Mouse (Mus musculus) heart, embryonic 13.5 days (tissue): ENCODE measurements around the gene Rflnb. TPM values are rescaled to one million over a fixed set of nuclear protein-coding genes. Genes with fewer than 3 reads are reported as not detected.
"Not testable (repeated sequence)": the region's sequence is repeated elsewhere in the genome, so short reads cannot be mapped to it uniquely, and the experiment has no call there.

Experiments used
- ATAC-seq: fragments of 200-750 bp; cut with Nextera tagmentation; 2 replicates; pipeline ENCODE4 v1.8.0; 2017; ENCODE audit warnings: moderate TSS enrichment; ENCODE audit not compliant: insufficient number of reproducible peaks, low FRiP score, low TSS enrichment; ENCODE audit errors: extremely low read depth
- H3K27ac ChIP-seq: fragments of 300-500 bp; sonication (generic); replicated peaks from 2 replicates; pipeline ENCODE4 v1.5.1; 2015; ENCODE audit warnings: moderate library complexity, mild to moderate bottlenecking, inconsistent platforms
- H3K27me3 ChIP-seq: fragments of 300-500 bp; sonication (generic); replicated peaks from 2 replicates; pipeline ENCODE4 v1.6.1; 2015; ENCODE audit warnings: mild to moderate bottlenecking, inconsistent platforms
- H3K36me3 ChIP-seq: fragments of 300-500 bp; sonication (generic); 2 replicates; pipeline ENCODE4 v1.6.1; 2015; ENCODE audit warnings: mild to moderate bottlenecking, inconsistent platforms
- H3K4me1 ChIP-seq: fragments of 300-500 bp; sonication (generic); 2 replicates; pipeline ENCODE4 v1.6.1; 2015; ENCODE audit warnings: inconsistent platforms
- H3K4me2 ChIP-seq: fragments of 300-500 bp; sonication (generic); 2 replicates; pipeline ENCODE4 v1.6.1; 2015; ENCODE audit warnings: inconsistent platforms, mild to moderate bottlenecking, moderate library complexity
- H3K4me3 ChIP-seq: fragments of 300-500 bp; sonication (generic); 2 replicates; pipeline ENCODE4 v1.5.1; 2015; ENCODE audit warnings: moderate library complexity, mild to moderate bottlenecking, inconsistent platforms
- H3K9ac ChIP-seq: fragments of 300-500 bp; sonication (generic); 2 replicates; pipeline ENCODE4 v1.6.1; 2015; ENCODE audit warnings: inconsistent platforms, mild to moderate bottlenecking, moderate library complexity
- H3K9me3 ChIP-seq: fragments of 300-500 bp; sonication (generic); 2 replicates; pipeline ENCODE4 v1.6.1; 2016; ENCODE audit warnings: inconsistent platforms
- WGBS: fragments of 180-500 bp; shearing (Covaris S2); methylation state at CpG from one replicate; pipeline ENCODE4 v1.1.7; 2015; ENCODE audit warnings: mixed read lengths; 5-methylcytosine and 5-hydroxymethylcytosine counted together
- polyA plus RNA-seq: library from polyadenylated mRNA; unstranded; fragments of >200 nt; fragmentation: Nextera tagmentation; extraction: Ambion mirVana; gene quantifications from 2 replicates; pipeline ENCODE4 v1.2.1, GENCODE M21; 2015

Gene Rflnb
- polyA plus RNA-seq, 1 experiment from 2014 or later: 10.7 TPM

DNA sequence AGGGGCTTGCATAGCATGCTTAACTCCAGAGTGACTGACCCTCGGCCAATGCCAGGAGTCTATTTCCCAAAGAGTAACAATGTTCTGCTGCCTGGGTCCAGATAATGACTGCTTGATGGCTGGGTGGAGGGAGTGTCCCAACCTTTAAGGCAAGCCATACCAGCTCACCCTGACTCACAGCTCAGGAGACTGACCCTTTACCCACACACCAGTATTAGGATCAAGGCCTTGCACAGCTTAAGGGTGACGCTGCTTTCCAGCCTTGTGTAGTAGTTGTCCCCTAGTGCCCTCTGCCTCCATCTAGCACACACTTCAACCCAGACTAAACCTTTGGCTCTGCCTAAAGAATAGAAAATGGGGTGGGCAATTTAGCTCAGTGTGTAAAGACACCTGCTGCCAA lies 19.4 kb downstream of the Rflnb start:
- Histone ChIP-seq H3K4me2 (no peak overlapping the region), H3K4me1 (no peaks in the 10 kb centered on the region), H3K36me3 (no peaks in the 10 kb centered on the region), H3K27me3 (0 out of 2 replicates have a peak, but pooled peaks cover 3% of the 10 kb centered on the region), H3K9ac (no peak overlapping the region), H3K27ac (no peak overlapping the region), H3K4me3 (no peak overlapping the region), H3K9me3 (no peaks in the 10 kb centered on the region)
- no peak for ATAC-seq
- 88% methylated on average over 2 of the region's 2 CpGs for WGBS

GRCm38 (mm10) chr11:76004276-76004675 lies 23.3 kb downstream of the Rflnb start:
- H3K27ac ChIP-seq, H3K9me3 ChIP-seq, H3K4me3 ChIP-seq, H3K9ac ChIP-seq, H3K36me3 ChIP-seq, H3K4me1 ChIP-seq, H3K4me2 ChIP-seq, ATAC-seq: not testable (repeated sequence)
- peaks cover 25% of the 10 kb centered on the region for H3K27me3 ChIP-seq
- WGBS: 88% methylated on average over 7 of the region's 7 CpGs

GRCm38 (mm10) chr11:76001237-76001878 lies 26.2 kb downstream of the Rflnb start:
- 36% methylated on average over 3 of the region's 3 CpGs for WGBS
- Histone ChIP-seq H3K9ac (no peak overlapping the region), H3K4me2 (no peak overlapping the region), H3K27ac (no peak overlapping the region), H3K4me1 (peaks cover 5% of the 10 kb centered on the region), H3K27me3 (peaks cover 36% of the 10 kb centered on the region), H3K4me3 (no peak overlapping the region), H3K36me3 (no peaks in the 10 kb centered on the region), H3K9me3 (no peaks in the 10 kb centered on the region)
- ATAC-seq: no peak

DNA sequence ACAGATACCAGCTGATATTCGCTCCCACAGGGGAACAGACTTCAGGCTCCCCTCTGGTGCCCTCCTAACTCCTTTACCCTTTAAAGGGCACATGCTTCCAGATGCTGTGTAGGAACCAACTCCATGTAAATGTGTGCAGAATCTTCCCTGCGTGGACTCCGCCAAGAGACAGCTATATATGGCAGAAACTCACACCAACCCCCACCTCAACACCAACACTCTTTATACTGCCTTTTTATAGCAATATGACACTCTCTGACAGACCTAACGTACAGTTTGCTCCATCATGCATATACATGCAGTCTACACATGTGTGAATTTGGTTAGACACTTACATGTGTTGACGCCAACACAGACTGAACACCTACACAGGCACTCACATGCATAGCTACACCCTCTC lies 26.9 kb downstream of the Rflnb start:
- Histone ChIP-seq H3K4me2 (no peak overlapping the region), H3K9me3 (no peaks in the 10 kb centered on the region), H3K27ac (no peak overlapping the region), H3K4me3 (no peak overlapping the region), H3K27me3 (peaks cover 36% of the 10 kb centered on the region), H3K36me3 (no peaks in the 10 kb centered on the region), H3K4me1 (peaks cover 5% of the 10 kb centered on the region), H3K9ac (no peak overlapping the region)
- ATAC-seq: no peak
- WGBS: 74% methylated on average over 5 of the region's 5 CpGs

DNA sequence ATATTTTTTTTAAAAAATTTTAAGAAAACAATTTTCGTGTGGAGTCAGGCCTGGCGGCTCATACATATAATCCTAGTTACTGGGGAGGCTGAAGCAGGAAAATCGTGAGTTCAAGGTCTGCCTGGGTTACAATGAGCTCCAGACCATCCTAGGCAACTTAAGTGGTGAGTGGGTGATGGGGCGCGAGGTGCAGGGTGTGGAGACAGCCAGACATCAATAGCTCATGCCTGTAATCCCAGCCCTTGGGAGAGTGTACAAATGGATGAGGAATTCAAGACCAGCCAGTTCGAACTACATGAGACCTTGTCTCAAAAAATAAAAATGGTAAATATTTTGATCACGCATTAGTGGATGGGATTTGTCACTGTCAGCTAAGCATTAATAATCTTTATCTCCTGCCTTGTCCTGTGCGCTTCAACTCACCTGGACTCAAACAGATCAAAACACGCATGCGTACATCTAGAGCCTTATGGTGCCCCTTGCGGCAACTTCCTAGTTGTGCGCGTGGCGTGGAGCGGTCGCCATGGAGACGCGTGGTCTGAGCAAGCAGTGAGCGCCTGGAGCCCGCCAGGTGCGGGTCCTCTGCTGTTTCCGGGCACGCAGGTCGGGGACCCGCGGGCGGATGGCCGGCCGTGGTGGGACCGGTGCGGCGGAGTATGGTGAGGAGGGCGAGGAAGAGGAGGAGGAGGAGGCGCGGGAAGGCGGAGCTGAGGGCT lies 28.0 kb downstream of the Rflnb start, which contains the start of gene 1700016K19Rik:
TSS of gene 1700016K19Rik (plus strand) at position 473 of the 716 bp plus-strand sequence.
- Histone ChIP-seq H3K9me3 (no peaks in the 10 kb centered on the region), H3K36me3 (no peaks in the 10 kb centered on the region), H3K4me1 (peaks cover 5% of the 10 kb centered on the region), H3K4me3 (peak within 1 kb of the TSS; percentile 60), H3K27ac (no peak within 1 kb of the TSS), H3K27me3 (peaks cover 36% of the 10 kb centered on the region), H3K4me2 (peak within 1 kb of the TSS; percentile 78), H3K9ac (peak within 1 kb of the TSS; percentile 68)
- peak; percentile 25; the same call in 1 of the 2 replicates for ATAC-seq
- WGBS: 11% methylated on average over 35 of the region's 36 CpGs

DNA sequence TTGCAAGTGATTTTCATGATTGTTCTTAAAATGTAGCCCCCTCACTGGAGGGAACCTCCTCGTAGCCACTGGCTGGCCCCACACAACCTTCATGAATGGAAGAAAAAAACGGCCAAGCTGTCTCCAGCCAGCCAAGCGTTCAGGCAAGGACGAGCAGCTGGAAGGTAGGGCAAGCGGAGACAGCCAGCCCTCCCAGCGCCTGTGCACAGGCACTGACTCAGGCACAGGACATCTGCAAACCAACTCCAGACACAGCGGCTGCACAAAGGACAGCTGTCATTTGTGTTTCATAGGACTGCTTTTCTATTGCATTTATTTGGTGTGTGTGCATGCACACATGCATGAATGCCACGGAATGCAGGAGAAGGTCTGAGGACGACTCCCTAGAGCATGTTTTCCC lies 33.2 kb downstream of the Rflnb start:
- H3K9ac ChIP-seq: no peak overlapping the region
- no peak overlapping the region for H3K4me2 ChIP-seq
- peaks cover under 1% of the 10 kb centered on the region for H3K4me1 ChIP-seq
- no peak overlapping the region for H3K27ac ChIP-seq
- no peaks in the 10 kb centered on the region for H3K9me3 ChIP-seq
- H3K36me3 ChIP-seq: no peaks in the 10 kb centered on the region
- peaks cover 12% of the 10 kb centered on the region for H3K27me3 ChIP-seq
- no peak for ATAC-seq
- WGBS: 46% methylated on average over 9 of the region's 9 CpGs
- H3K4me3 ChIP-seq: no peak overlapping the region

DNA sequence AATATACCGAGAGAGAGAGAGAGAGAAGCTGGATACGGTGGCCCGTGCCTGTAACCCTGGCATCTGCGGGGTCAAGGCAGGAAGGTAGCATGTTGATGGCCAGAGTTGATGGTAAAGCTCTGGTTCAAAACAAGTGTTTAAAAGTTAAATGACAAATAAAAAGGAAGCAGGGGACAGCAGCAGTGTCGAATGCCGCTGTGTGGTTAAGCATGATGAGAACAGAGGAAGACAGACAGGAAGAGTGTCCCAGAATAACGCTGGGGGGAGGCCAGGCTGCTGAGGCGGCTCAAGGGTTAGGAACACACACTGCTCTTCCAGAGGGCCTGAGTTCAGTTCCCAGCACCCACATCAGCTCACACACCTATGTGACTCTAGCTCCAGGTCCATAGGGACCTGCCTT lies 35.1 kb downstream of the Rflnb start:
- Histone ChIP-seq H3K9me3 (no peaks in the 10 kb centered on the region), H3K4me1 (no peaks in the 10 kb centered on the region), H3K4me2 (no peak overlapping the region), H3K27me3 (no peaks in the 10 kb centered on the region; the same call in 1 of the 2 replicates), H3K27ac (no peak overlapping the region), H3K9ac (no peak overlapping the region), H3K4me3 (no peak overlapping the region), H3K36me3 (no peaks in the 10 kb centered on the region)
- ATAC-seq: no peak
- 76% methylated on average over 8 of the region's 8 CpGs for WGBS

GRCm38 (mm10) chr11:75991911-75992310 lies 35.7 kb downstream of the Rflnb start:
- H3K27ac ChIP-seq: no peak overlapping the region
- 79% methylated on average over 8 of the region's 8 CpGs for WGBS
- no peak overlapping the region for H3K4me3 ChIP-seq

DNA sequence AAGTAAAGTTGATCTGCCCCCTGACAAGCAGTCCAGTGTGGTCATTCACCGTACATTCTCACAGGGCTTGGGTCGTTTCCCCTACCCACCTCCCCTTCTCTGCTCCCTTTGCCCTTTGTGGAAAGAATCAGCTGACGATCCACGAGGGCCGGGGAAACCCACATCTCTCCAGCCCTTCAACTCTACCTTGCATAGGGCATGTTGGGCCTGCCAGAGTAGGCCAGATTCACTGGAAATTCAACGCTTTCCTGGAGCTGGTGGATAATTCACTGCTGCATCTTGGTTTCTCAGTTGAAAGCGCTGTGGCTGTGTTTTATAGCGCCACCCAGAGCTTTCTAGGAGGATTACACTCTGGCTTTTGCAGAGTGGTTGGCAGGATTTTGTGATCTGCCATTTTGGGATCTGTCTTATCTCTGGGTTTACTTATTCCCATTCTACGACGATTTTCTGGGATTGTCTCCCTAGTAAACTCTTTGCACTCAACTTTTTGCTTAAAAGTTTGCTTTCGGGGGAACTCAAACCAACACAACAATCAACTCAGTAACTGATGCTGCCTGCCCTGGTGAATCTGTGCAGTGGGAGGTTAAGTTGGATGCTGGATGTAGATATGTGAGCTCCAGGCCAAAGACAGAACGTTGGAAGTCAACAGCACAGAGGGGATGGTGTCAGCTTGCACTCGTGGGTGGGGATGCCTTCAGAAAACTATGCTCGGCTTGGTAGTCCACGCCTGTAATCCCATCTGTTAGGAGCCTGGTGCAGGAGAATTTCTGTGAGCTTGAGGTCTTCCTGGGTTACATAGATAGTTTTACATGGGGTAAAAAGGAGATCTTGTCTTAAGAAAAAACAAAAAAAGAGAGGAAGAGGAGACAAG lies 36.4 kb downstream of the Rflnb start:
- H3K36me3 ChIP-seq: no peaks in the 10 kb centered on the region
- no peak overlapping the region for H3K4me3 ChIP-seq
- H3K9me3 ChIP-seq: no peaks in the 10 kb centered on the region
- 70% methylated on average over 15 of the region's 15 CpGs for WGBS
- no peak overlapping the region for H3K27ac ChIP-seq
- no peak for ATAC-seq
- H3K9ac ChIP-seq: no peak overlapping the region
- H3K4me1 ChIP-seq: no peaks in the 10 kb centered on the region
- no peaks in the 10 kb centered on the region; the same call in 1 of the 2 replicates for H3K27me3 ChIP-seq
- no peak overlapping the region for H3K4me2 ChIP-seq

More at GRCm38 (mm10) chr11:75991911-75992310, 35.7 kb downstream of the Rflnb start:
- no peaks in the 10 kb centered on the region for H3K36me3 ChIP-seq
- no peak overlapping the region for H3K9ac ChIP-seq
- H3K27me3 ChIP-seq: no peaks in the 10 kb centered on the region; the same call in 1 of the 2 replicates
- H3K4me1 ChIP-seq: no peaks in the 10 kb centered on the region
- no peaks in the 10 kb centered on the region for H3K9me3 ChIP-seq
- ATAC-seq: no peak
- no peak overlapping the region for H3K4me2 ChIP-seq

DNA sequence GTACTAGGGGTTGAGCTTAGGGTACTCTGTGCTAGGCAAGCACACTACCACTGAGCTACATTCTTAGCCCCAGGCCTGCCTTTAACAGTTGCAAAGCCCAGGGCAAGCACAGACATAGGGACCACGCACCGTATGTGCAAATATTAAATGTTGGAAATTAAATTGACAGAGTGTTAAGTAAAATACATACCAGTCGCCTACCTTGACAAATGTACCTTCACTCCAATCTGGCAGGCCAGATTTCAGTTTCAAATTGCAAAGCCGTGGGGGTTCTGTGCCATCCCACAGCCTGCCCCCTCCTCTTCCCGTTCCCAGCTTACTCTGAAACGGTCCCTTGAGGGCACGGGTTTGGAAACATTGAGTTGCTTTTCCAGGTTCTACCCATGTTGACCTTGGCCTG lies 41.6 kb downstream of the Rflnb start:
- H3K4me3 ChIP-seq: no peak overlapping the region
- H3K27ac ChIP-seq: no peak overlapping the region
- no peaks in the 10 kb centered on the region for H3K9me3 ChIP-seq
- H3K9ac ChIP-seq: no peak overlapping the region
- no peaks in the 10 kb centered on the region for H3K4me1 ChIP-seq
- WGBS: 66% methylated on average over 7 of the region's 7 CpGs
- H3K4me2 ChIP-seq: no peak overlapping the region
- no peak for ATAC-seq
- no peaks in the 10 kb centered on the region for H3K36me3 ChIP-seq
- no peaks in the 10 kb centered on the region; the same call in 1 of the 2 replicates for H3K27me3 ChIP-seq

DNA sequence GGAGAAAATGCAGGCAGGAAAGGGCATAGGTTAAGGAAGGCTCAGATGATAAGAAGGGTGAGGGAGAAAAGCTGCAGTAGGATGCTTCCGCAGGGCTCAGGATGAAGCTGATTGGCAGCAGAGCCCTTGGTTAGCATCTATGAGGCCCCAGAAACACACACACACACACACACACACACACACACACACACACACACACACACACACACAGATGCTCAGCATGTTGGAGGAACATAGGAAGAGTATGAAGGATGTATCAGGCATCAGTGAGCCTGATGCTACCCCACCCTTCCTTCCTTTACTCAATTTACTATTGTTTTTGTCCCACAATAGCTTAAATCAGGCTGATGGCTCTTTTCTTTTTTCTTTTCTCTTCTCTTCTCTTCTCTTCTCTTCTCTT lies 43.0 kb downstream of the Rflnb start:
- no peaks in the 10 kb centered on the region for H3K9me3 ChIP-seq
- WGBS: 42% methylated on average over 1 of the region's 1 CpGs
- no peak overlapping the region for H3K27ac ChIP-seq
- H3K36me3 ChIP-seq: no peaks in the 10 kb centered on the region
- no peak overlapping the region for H3K4me2 ChIP-seq
- no peak overlapping the region for H3K4me3 ChIP-seq
- no peaks in the 10 kb centered on the region for H3K27me3 ChIP-seq
- ATAC-seq: no peak
- H3K9ac ChIP-seq: no peak overlapping the region
- no peaks in the 10 kb centered on the region for H3K4me1 ChIP-seq
